Mouse (Mus musculus) spleen, adult 2 months (tissue): Measurements from ENCODE around the gene Ctc1. TPM values are rescaled to one million over a fixed set of nuclear protein-coding genes. Genes with fewer than 3 reads are reported as not detected.

Experiments
- DNase-seq, 2 experiments: peaks; one replicate each; pipeline versions ENCODE4 v3.0.0 to v3.0.0-alpha.2; 2012 to 2021; ENCODE audit warnings: low spot score in 2 of 2, low read depth in 1 of 2
- H3K27ac ChIP-seq: fragments of 200-500 bp; 2 replicates; pipeline ENCODE4 v1.5.1; 2012; ENCODE audit warnings: low read length, inconsistent platforms; ENCODE audit not compliant: insufficient read depth
- H3K27me3 ChIP-seq: fragments of 200-500 bp; 2 replicates; pipeline ENCODE4 v1.6.1; 2012; ENCODE audit warnings: mild to moderate bottlenecking, moderate library complexity, low read length, inconsistent platforms; ENCODE audit not compliant: control insufficient read depth, insufficient read depth
- H3K36me3 ChIP-seq: fragments of 200-500 bp; 2 replicates; pipeline ENCODE4 v1.6.1; 2012; ENCODE audit warnings: mild to moderate bottlenecking, low read length, inconsistent platforms; ENCODE audit not compliant: control insufficient read depth, insufficient read depth
- H3K4me1 ChIP-seq: fragments of 200-500 bp; 2 replicates; pipeline ENCODE4 v1.6.1; 2011; ENCODE audit warnings: inconsistent platforms; ENCODE audit not compliant: control insufficient read depth, insufficient read depth, insufficient read length
- H3K4me3 ChIP-seq: fragments of 200-500 bp; 2 replicates; pipeline ENCODE4 v1.5.1; 2011; ENCODE audit warnings: mild to moderate bottlenecking, inconsistent platforms; ENCODE audit not compliant: insufficient read depth, insufficient read length; ENCODE audit errors: extremely low read depth
- CTCF ChIP-seq: fragments of 200-500 bp; IDR thresholded peaks from 2 replicates; pipeline ENCODE4 v1.5.1; 2011; ENCODE audit warnings: mild to moderate bottlenecking, inconsistent platforms; ENCODE audit not compliant: insufficient read depth, insufficient read length, insufficient replicate concordance; ENCODE audit errors: extremely low read depth
- POLR2A ChIP-seq: fragments of 200-500 bp; IDR thresholded peaks from 2 replicates; pipeline ENCODE4 v1.6.1; 2011; ENCODE audit warnings: low read depth, low read length, inconsistent platforms
- WGBS: fragments of 180-500 bp; shearing (Covaris S2); methylation state at CpG from one replicate; pipeline ENCODE4 v1.1.7; 2018; 5-methylcytosine and 5-hydroxymethylcytosine counted together
- polyA plus RNA-seq: library from polyadenylated mRNA; depleted of rRNA; stranded (reverse); fragments of >200 nt; gene quantifications from 2 replicates; pipeline ENCODE4 v1.2.3, GENCODE M21; 2012

Gene Ctc1
- polyA plus RNA-seq, 1 experiment: 27.2 TPM

GRCm38 (mm10) chr11:69048151-69048550, 32.4 kb downstream of the Ctc1 start:
- no peak overlapping the region for H3K4me3 ChIP-seq
- no peaks in the 10 kb centered on the region for H3K36me3 ChIP-seq
- no peak for TF ChIP-seq POLR2A
- no peak for TF ChIP-seq CTCF
- H3K4me1 ChIP-seq: peaks cover 4% of the 10 kb centered on the region; the same call in 1 of the 2 replicates
- DNase-seq: no peak
- no peaks in the 10 kb centered on the region for H3K27me3 ChIP-seq
- 94% methylated on average over 14 of the region's 14 CpGs for WGBS
- no peak overlapping the region for H3K27ac ChIP-seq

GRCm38 (mm10) chr11:69050748-69051147, 35.0 kb downstream of the Ctc1 start:
- no peaks in the 10 kb centered on the region for H3K27me3 ChIP-seq
- H3K27ac ChIP-seq: no peak overlapping the region
- TF ChIP-seq POLR2A: no peak
- no peak for TF ChIP-seq CTCF
- H3K4me3 ChIP-seq: no peak overlapping the region
- WGBS: 96% methylated on average over 8 of the region's 8 CpGs
- no peaks in the 10 kb centered on the region for H3K36me3 ChIP-seq
- no peak for DNase-seq
- no peaks in the 10 kb centered on the region for H3K4me1 ChIP-seq

GRCm38 (mm10) chr11:69051771-69052170, 36.1 kb downstream of the Ctc1 start:
- WGBS: 92% methylated on average over 4 of the region's 4 CpGs
- Histone ChIP-seq H3K4me1 (no peaks in the 10 kb centered on the region), H3K36me3 (no peaks in the 10 kb centered on the region), H3K27ac (no peak overlapping the region), H3K4me3 (no peak overlapping the region), H3K27me3 (no peaks in the 10 kb centered on the region)
- DNase-seq: no peak
- TF ChIP-seq POLR2A (no peak), CTCF (no peak)

- Histone ChIP-seq H3K36me3 (no peaks in the 10 kb centered on the region), H3K4me1 (no peaks in the 10 kb centered on the region), H3K27me3 (no peaks in the 10 kb centered on the region), H3K27ac (no peak overlapping the region), H3K4me3 (no peak overlapping the region)
- WGBS: 94% methylated on average over 2 of the region's 2 CpGs
- TF ChIP-seq CTCF (no peak), POLR2A (no peak)
- DNase-seq: no peak
These were observed 37.2 kb downstream of the Ctc1 start for GRCm38 (mm10) chr11:69052824-69053421.

GRCm38 (mm10) chr11:69053848-69054247, 38.1 kb downstream of the Ctc1 start:
- Histone ChIP-seq H3K4me1 (0 out of 2 replicates have a peak, but pooled peaks cover 2% of the 10 kb centered on the region), H3K27ac (no peak overlapping the region), H3K27me3 (no peaks in the 10 kb centered on the region), H3K36me3 (no peaks in the 10 kb centered on the region), H3K4me3 (no peak overlapping the region)
- 41% methylated on average over 3 of the region's 3 CpGs for WGBS
- no peak for TF ChIP-seq POLR2A
- no peak for TF ChIP-seq CTCF
- no peak for DNase-seq

- TF ChIP-seq POLR2A: no peak
- TF ChIP-seq CTCF: no peak
- peak overlapping the region; percentile 76 for H3K4me3 ChIP-seq
- 63% methylated on average over 2 of the region's 2 CpGs for WGBS
These were observed 42.6 kb downstream of the Ctc1 start for GRCm38 (mm10) chr11:69058265-69058664.

GRCm38 (mm10) chr11:69058729-69059356, 43.1 kb downstream of the Ctc1 start:
- DNase-seq: no peak
- WGBS: 2% methylated on average over 19 of the region's 19 CpGs
- TF ChIP-seq POLR2A: no peak
- TF ChIP-seq CTCF: no peak

More at GRCm38 (mm10) chr11:69058265-69058664, 42.6 kb downstream of the Ctc1 start:
- Histone ChIP-seq H3K27ac (peak overlapping the region; percentile 86; the same call in 1 of the 2 replicates), H3K36me3 (no peaks in the 10 kb centered on the region), H3K27me3 (no peaks in the 10 kb centered on the region), H3K4me1 (peaks cover 8% of the 10 kb centered on the region)
- DNase-seq: no peak

More at GRCm38 (mm10) chr11:69058729-69059356, 43.1 kb downstream of the Ctc1 start:
- Histone ChIP-seq H3K27ac (peak overlapping the region; percentile 86), H3K27me3 (no peaks in the 10 kb centered on the region), H3K4me1 (peaks cover 8% of the 10 kb centered on the region), H3K4me3 (peak overlapping the region; percentile 76), H3K36me3 (no peaks in the 10 kb centered on the region)
